Mouse (Mus musculus) kidney, adult 9 months (tissue): ENCODE measurements around the gene Oxsm.

Experiments
- DNase-seq: peaks from one replicate; pipeline ENCODE4 v3.0.0; 2022

Oxsm gene

DNA sequence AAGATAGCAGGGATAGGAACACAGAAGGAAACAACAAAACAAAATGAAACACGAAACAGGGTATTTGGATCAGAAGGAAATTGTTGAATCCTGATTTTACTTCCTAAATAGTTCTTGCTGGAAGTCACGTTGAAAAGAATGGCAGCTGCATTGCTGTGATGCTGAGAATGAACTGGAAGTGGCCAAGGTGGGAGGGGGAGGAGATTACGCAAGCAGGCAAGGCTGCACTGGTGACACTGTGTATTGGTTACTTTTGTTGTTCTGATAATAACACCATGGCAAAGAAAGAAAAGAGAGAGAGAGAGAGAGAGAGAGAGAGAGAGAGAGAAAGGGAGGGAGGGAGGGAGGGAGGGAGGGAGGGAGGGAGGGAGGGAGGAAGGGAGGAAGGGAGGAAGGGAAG lies 13.1 kb downstream of the Oxsm start:
- no peak for DNase-seq

DNA sequence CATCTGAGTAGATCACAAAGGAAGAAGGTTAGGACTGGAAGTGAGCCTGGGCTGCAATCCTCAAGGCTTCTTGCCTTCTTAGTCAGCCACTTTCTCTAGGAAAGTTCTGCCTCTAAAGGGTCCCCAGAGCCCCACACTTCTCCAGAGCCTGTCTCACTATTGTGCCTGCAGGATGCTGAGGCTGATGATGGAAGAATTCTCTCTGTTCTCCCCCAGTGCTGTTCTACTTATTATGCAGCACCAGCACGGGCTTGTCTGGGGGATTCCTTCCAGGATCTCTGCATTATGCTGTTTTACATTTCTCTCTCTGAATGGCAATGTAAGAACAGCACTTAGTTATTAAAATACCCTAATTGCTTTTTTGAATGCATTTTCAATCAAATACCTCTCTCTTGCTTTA lies 16.1 kb downstream of the Oxsm start:
- no peak for DNase-seq

DNA sequence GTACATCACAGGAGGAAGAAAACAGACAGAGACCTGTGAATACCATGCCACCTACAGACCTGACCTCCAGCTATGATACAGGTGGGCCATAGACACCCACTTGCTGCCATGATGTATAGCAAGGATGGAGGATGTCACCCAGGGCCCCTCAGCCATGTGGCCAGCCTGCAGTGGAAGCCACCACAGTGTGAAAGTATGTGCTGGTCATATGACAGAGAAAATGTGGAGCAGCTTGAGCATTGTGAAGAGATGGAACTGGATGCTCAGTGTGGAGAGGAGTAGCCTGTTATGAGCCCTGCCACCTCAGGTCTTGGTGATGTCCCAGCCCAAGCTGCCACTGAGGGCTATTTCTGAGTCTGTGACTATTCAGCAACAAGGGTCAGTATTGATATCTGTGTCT lies 19.0 kb downstream of the Oxsm start:
- DNase-seq = no peak

DNA sequence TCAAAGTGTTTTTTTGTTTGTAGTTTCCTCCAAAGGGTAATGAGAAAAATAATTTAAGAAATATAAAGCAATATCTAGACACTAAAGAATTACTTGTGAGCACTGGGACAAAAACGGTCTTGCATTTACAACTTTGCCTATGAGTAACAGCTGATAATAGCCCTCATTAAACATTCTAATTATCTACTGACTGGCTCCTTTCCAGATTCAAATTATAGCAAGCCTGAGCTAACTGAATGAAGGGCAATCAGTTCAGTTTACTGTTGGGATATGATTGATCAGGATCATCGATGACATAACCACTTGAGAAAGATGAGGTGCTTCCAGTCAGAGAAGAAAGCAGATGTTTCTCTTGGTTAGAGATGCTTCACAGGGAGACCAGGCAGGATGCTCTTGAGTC lies 20.2 kb downstream of the Oxsm start:
- no peak for DNase-seq

DNA sequence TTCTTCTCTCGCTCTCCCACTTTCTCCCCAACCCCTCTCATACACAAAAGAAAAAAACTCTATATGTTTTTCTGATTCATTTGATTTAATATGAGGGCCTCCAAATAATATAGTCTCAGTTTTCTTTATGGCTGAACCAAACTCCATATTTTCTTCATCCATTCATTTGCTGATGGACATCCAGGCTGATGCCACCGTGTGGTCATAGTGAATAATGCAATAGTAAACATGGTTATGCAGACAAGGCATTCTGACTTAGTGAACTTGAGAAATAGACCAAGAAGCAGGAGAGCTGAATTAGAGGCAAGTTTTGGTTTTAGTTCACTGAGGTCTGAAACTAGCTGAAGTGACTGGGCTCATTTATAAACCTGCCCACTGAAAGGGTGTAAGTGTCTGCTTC lies 30.6 kb downstream of the Oxsm start:
- peak; percentile 47 for DNase-seq

DNA sequence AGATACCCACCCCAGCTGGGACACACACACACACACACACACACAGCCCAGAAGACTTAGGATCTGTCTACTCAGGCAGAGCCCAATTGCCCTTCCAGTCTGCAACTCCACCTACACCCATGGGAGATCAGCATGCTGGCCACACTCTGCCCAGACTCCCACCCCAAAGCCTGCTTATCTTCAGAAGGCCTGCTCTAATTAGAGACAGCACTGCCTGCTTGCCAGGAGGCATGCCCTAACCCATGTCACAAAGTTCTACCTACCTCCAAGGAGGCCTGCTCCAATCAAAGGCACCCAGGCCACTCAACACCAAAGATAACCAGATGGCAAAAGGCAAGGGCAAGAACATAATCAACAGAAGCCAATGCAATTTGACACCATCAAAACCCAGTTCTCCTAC lies 41.9 kb downstream of the Oxsm start:
- DNase-seq = no peak

DNA sequence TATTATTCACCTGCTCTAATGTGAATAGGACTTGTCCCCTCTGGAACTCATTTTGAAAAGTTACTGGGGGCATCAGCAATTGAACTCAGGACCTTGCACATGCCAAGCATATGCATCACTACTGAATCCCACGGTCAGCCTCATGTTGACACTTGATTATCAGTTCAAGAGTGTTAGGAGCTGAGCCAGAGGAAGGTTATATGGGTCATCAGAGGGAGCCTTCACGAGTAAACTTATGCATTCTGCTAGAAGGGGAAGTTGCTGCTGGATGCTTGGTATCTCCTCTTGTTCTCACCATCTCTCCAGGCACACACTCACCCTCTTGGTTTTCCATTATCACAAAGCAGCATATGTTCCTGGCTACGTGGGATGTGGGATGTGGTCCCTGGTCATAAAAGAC lies 47.9 kb downstream of the Oxsm start:
- DNase-seq = no peak

DNA sequence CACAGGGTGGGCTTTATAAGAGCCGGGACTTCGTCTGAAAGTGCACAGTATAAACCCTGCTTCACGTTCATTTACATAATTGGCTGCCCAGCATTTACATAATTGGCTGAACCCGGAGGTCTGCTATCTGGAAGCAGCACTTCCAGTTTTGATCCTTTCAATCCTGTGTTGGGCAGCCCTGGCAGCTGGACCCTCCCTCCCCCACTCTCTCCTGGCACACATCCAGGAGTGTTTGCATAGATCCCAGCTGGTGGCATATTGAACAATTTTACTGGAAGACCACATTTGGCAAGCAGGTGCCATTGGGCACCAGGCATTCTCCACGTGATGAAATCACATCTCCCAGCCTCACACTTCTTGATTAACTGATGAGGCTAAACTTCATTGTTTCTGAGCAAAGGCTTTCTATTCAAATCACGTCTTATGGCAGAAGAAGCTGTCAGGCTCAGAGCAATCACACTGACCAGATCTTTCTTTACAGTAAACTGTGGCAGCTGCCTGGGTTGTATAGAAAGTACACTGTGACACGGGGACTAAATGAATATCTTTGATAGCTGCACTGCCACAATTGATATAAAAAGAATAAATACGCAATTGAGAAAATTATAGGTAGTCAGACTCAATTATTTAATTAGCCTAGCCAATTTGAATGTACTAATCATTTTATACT lies 48.5 kb downstream of the Oxsm start:
- peak; percentile 38 for DNase-seq

DNA sequence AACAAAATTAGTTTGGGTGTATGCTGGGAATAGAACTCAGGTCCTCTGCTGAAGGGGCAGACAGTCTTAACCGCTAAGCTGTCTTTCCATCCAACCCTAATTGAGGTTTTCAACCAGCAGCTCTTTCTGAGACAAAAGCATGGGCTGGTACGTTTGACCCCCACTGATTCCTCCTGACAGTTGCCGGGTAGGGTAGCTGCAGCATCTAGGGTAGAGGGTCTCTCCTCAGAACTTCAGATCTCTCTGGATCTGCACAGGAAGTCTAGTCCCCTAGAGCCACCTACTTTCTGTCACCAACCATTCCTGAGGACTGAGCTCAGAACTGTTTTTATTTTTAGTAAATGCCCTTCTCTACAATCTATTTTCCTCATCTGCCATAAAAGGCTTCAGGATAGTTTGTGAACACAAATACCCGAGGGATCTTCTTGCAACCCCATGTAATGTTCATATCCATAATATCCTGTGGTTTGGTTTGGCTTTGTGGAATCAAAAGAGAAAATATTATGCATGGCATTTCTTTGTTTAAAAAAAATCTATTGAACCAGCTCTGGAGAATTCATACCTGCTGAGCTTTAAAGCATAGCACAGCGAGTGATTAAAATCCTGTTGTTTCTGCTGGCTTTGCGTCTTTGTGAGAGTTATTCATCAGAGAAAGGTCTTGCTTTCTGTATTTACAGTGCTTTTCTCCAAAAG lies 49.2 kb downstream of the Oxsm start:
- DNase-seq = no peak

DNA sequence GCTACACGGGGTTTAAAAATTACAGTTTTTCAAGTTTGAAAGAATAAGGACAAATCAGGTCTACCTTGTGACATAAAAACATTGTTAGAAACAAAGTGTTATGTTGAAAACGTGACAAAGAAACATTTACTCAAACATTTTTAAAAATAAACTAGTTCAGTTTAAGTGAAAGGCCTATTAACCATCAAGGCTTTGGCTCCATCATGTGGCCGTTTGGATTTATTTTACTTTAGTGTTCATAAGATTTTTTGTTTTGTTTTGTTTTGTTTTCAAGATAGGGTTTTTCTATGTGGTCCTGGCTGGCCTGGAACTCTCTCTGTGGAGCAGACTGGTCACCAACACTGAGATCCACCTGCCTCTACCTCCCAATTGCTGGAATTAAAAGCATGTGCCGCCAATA lies 53.1 kb downstream of the Oxsm start:
- peak; percentile 14 for DNase-seq

DNA sequence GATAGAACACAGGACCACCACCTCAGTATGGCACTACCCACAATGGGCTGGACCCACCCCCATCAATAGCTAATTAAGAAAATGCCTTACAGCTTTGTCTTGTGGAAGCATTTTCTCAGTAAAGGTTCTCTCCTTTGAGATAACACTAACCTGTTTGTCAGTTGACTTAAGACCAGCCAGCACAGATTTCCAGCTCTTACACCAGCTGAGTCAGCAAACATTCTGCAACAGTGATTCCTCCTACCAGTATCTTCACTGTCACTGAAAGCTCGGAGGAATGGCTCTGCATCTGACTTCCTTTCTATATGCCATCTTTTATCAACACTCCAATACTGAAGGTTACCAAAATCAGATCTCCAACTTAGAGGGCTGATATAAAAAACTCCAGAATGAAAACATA lies 54.1 kb downstream of the Oxsm start:
- DNase-seq = no peak

DNA sequence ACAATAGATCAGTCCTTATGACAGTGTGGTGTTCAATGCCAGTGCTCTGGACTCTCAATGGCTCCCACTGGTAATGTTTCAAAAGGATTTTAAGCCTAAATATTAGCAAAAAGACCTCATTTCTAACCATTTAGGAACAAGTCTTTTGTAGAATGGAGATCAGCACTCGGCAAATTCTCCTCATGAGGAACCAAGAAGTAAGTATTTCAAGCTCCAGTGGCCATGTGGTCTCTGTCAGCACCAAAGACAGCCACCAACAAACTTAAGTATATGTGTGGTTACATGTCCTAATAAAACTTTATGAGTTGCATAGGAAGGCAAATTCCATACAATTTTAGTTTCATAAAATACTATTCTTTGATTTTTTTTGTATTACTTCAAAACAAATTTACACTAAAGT lies 55.5 kb downstream of the Oxsm start:
- no peak for DNase-seq

DNA sequence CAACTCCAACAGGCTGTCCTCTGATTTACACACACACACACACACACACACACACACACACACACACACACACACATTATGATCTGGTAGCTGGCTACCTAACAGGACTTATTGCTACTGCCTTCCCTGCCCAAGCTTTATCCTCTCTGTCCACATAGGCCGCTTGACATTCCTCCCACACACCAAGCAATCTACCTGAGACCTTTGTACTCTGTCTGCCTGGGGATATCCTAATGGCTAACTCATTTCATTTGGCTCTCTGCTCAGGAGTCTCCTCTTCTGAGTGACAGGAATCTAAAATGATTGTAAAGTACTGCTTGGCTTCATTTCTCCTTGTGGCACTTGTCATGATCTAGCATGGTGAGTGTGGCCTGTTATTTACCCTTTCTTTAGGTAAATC lies 60.5 kb downstream of the Oxsm start:
- DNase-seq = peak; percentile 66
